Mouse (Mus musculus) leukemia stem cell, adult 10-12 weeks (primary cell): ENCODE results near the gene Arhgap4. TPM values are rescaled to one million over a fixed set of nuclear protein-coding genes. Genes with fewer than 3 reads are reported as not detected.

Source experiments
- polyA plus RNA-seq: library from polyadenylated mRNA; stranded (reverse); fragments of >175 nt; gene quantifications from 2 replicates; pipeline ENCODE4 v1.2.3, GENCODE M21; 2012; ENCODE audit warnings: low replicate concordance

The Arhgap4 gene
- 14.9 and 31.1 TPM in 2 replicates for polyA plus RNA-seq

DNA sequence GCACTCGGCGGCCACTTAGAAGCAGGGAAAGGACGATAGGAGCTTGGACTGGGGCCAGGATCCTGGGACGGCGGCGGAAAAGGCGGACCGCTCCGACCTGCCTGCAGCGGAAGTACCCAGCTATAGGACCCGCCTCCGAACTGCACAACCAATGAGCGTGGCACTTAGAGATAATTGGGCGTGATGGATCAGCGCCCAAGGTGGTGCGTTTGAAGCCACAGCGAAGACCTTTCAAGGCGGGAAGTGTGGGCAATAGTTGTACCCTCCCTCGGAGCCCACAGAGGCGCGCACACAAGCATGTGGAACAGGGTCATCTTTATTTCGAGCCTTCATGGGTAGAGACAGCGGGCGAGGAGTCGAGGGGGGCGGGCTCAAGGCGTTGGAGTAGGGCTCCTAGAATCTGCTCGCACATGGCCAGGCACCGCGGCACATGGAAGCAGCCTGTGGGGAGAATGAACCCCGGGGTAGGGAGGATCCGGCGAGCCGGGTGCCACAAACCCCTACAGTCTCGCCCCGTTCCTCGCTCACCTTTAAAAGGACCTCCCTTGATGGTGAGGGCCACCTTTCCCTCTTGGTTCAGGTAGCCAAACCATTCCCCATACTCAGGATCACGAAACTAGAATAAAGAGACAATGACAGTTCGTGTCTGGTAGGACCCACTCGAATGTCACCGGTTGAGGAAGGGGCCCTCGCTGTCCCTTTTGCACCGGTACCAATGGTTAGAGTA is at the start of gene Arhgap4, which contains the start of gene Naa10:
Gene Arhgap4 (minus strand): TSS at position 48 of the 727 bp plus-strand sequence.
Gene Naa10 (minus strand): TSS at position 122 of the 727 bp plus-strand sequence.

DNA sequence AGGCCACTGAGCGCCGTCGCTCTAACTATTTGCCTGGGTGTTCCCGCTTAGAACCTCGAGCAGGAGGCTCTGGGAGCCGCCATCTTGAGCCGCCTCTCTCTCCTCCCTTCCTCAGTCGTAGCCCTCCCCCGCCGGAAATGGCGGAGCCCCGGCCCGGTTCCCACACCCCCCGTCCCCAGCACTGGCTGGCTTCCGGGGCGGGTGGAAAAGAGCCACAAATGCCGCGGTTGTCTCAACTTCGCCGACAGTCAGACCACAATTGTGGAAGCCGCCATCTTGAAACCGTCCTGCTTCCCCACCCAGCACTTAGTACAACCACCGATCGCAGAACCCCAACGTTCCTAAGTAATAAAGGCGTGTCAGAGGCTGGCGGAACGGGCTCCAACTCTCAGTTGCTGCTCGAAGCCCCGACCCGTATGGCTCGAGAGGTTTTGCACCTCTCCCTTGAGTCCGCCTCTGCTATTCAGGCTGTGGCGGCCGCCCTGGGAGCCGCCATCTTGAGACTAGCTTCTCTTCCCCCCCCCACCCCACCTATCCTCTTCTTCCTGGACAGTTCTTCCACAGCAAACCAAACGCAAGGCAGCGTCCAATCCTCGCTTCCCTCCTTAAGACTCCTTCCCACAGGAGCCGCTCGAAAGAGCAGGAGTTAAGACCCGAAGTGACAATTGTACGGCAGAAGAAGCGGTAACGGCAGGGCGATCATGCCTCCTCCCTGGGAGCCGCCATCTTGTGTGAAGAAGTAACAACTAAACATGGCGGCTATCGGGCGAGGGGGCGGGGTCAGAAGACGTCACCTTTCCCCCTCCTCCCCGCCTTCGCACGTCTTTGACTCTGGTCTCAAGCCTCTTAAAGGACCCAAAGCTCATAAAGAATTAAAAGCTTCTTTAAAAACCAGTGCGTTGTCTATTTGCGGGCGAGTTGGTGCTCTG is 44.8 kb upstream of the Arhgap4 start, which contains the start of gene Hcfc1:
Gene Hcfc1 (minus strand): TSS at position 110 of the 929 bp plus-strand sequence.

GRCm38 (mm10) chrX:73930402-73931062 is 8.9 kb upstream of the Arhgap4 start, which contains the start of gene Renbp:
Gene Renbp, minus strand, starts transcription at chrX:73930850.

GRCm38 (mm10) chrX:73895719-73896118 is 26.0 kb downstream of the Arhgap4 start, which contains the start of gene L1cam:
Gene L1cam, minus strand, starts transcription at chrX:73896105.

GRCm38 (mm10) chrX:73891551-73892152 is 30.0 kb downstream of the Arhgap4 start, which contains the start of gene Avpr2:
Gene Avpr2, plus strand, starts transcription at chrX:73892102.

Other genes starting within 250 kb of the Arhgap4 start
- gene Slc6a8, start 248.7 kb downstream of the Arhgap4 start, polyA plus RNA-seq: 0.57 and 0.89 TPM in 2 replicates
- 5.8 and 8.4 TPM in 2 replicates for gene Bcap31, start 205.7 kb downstream of the Arhgap4 start, polyA plus RNA-seq
- gene Abcd1, start 205.3 kb downstream of the Arhgap4 start, polyA plus RNA-seq: 10.7 and 18.0 TPM in 2 replicates
- 0.75 and 0.76 TPM in 2 replicates for gene Plxnb3, start 164.8 kb downstream of the Arhgap4 start, polyA plus RNA-seq
- gene Srpk3, start 147.5 kb downstream of the Arhgap4 start, polyA plus RNA-seq: 3.0 and 9.8 TPM in 2 replicates
- gene Idh3g, start 135.0 kb downstream of the Arhgap4 start, polyA plus RNA-seq: 21.6 and 28.2 TPM in 2 replicates
- 13.6 and 32.8 TPM in 2 replicates for gene Ssr4, start 134.8 kb downstream of the Arhgap4 start, polyA plus RNA-seq
- gene Pdzd4, start 96.9 kb downstream of the Arhgap4 start, polyA plus RNA-seq: 0.80 and 1.3 TPM in 2 replicates
- 0.46 TPM in 1 of 2 replicates, not detected in the other for gene Avpr2, start 29.8 kb downstream of the Arhgap4 start, polyA plus RNA-seq
- gene L1cam, start 25.8 kb downstream of the Arhgap4 start, polyA plus RNA-seq: 0.76 and 0.90 TPM in 2 replicates
- 50.5 and 132 TPM in 2 replicates for gene Naa10, start 74 bp upstream of the Arhgap4 start, polyA plus RNA-seq
- 2.2 and 22.1 TPM in 2 replicates for gene Renbp, start 9.0 kb upstream of the Arhgap4 start, polyA plus RNA-seq
- 177 and 378 TPM in 2 replicates for gene Hcfc1, start 44.5 kb upstream of the Arhgap4 start, polyA plus RNA-seq
- gene Irak1, start 102.0 kb upstream of the Arhgap4 start, polyA plus RNA-seq: 374 and 449 TPM in 2 replicates
- not detected in 2 replicates for gene Opn1mw, start 205.6 kb upstream of the Arhgap4 start, polyA plus RNA-seq
- 27.3 and 47.4 TPM in 2 replicates for gene Mecp2, start 213.5 kb upstream of the Arhgap4 start, polyA plus RNA-seq
- gene Tex28, start 246.0 kb upstream of the Arhgap4 start, polyA plus RNA-seq: not detected in 2 replicates